Mouse (Mus musculus) bone marrow macrophage, adult 2 months (primary cell): ENCODE measurements around the gene Gk2. TPM values are rescaled to one million over a fixed set of nuclear protein-coding genes. Genes with fewer than 3 reads are reported as not detected.

ENCODE experiments used
- H3K27ac ChIP-seq: 2 replicates; pipeline ENCODE4 v1.5.1; 2012; ENCODE audit warnings: low read depth, low read length; ENCODE audit not compliant: insufficient read depth
- H3K4me1 ChIP-seq: 2 replicates; pipeline ENCODE4 v1.6.1; 2012; ENCODE audit warnings: low read length; ENCODE audit not compliant: control insufficient read depth, insufficient read depth
- H3K4me3 ChIP-seq: 2 replicates; pipeline ENCODE4 v1.5.1; 2012; ENCODE audit warnings: mild to moderate bottlenecking, low read length, moderate library complexity; ENCODE audit not compliant: insufficient read depth
- CTCF ChIP-seq: IDR thresholded peaks from 2 replicates; pipeline ENCODE4 v1.5.1; 2012; ENCODE audit warnings: low read depth, mild to moderate bottlenecking, low read length, moderate library complexity
- POLR2A ChIP-seq: IDR thresholded peaks from 2 replicates; pipeline ENCODE4 v1.6.1; 2012; ENCODE audit warnings: mild to moderate bottlenecking, low read depth, low read length, borderline replicate concordance
- polyA plus RNA-seq: library from polyadenylated mRNA; stranded (reverse); fragments of >200 nt; gene quantifications from 2 replicates; pipeline ENCODE4 v1.2.4, GENCODE M21; 2012; ENCODE audit not compliant: missing spikeins, insufficient read depth, insufficient read length

The Gk2 gene
- polyA plus RNA-seq, result not detected in 2 replicates

DNA sequence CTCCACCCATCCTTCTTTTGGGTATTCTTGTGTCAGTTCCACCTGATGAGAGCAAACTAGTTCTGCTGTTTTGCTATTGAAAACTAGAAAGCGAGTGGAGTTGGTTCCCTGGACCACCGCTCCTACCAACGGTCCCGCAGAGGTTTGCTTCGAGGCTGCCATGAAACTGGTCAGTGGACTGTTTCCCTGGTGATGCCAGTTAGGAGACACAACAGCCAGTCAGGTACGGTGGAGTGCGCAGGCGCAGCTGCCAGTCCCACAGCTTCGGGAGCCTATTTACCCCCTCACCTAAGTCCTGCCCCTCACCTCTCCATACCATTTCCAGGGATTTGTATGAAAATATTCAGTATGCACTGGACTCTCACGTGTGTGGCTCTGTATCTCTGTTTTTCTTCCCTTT is at the start of gene Gk2:
Gk2 (minus strand) TSS at position 206 of the 400 bp plus-strand sequence.
- no peaks in the 10 kb centered on the region for H3K4me1 ChIP-seq
- no peak within 1 kb of the TSS for H3K27ac ChIP-seq
- no peak within 1 kb of the TSS for H3K4me3 ChIP-seq
- TF ChIP-seq CTCF, result no peak
- no peak for TF ChIP-seq POLR2A

- H3K4me1 ChIP-seq, result no peaks in the 10 kb centered on the region
- no peak overlapping the region for H3K27ac ChIP-seq
- no peak for TF ChIP-seq POLR2A
- no peak for TF ChIP-seq CTCF
- no peak overlapping the region for H3K4me3 ChIP-seq
Observed at GRCm38 (mm10) chr5:97498041-97498440, 41.2 kb upstream of the Gk2 start.

DNA sequence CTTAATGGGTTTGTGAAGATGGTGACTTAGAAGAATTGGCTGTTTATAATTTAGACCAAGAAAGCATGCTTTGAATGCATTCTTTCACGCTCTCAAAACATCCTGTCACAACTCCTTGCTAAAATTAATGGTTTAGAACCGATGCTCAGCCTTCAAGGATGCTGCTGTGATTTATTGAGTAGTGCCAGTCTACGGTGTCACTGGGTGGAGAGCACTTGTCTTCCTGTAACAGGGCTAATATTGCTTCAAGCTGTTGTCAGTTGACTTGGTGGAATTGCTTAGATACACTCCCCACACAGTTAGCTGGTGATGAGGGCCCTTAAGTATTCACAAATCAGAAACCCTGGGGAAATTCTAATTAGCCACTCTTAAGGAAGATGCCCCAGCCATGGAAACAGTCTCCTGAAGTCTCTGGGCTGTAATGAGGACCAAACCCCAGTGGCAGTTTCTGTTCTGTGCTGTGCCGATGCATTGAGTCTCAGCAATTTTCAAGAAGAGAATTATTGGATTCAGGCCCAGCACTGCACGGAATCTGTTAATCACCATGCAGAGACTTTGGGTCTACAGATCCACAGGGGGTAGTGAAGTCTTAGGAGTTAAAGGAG is 38.8 kb upstream of the Gk2 start:
- Histone ChIP-seq H3K4me1 (no peaks in the 10 kb centered on the region), H3K4me3 (no peak overlapping the region), H3K27ac (no peak overlapping the region)
- TF ChIP-seq POLR2A, result no peak
- TF ChIP-seq CTCF, result no peak

- no peak overlapping the region for H3K4me3 ChIP-seq
- TF ChIP-seq POLR2A (no peak), CTCF (no peak)
- no peak overlapping the region for H3K27ac ChIP-seq
- no peaks in the 10 kb centered on the region for H3K4me1 ChIP-seq
Observed at GRCm38 (mm10) chr5:97493421-97493820, 36.6 kb upstream of the Gk2 start.

DNA sequence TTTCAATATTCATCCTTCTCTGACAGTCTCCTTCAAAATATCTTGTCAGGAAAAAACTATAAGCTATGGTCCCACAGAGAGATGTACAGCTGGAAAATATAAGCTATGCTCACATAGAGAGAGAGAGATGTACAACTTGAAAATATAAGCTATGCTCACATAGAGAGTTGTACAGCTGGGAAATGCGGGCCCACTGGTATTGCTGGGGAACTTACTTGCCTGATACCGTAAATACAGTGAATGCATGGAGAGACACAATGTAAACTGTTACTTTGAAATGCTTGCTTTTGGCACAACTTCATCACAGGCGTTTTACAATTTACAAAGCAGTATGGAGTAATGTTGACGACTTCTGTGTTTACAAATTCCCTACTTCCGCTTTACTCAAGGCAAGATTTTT is 29.3 kb upstream of the Gk2 start:
- H3K27ac ChIP-seq, result no peak overlapping the region
- no peak for TF ChIP-seq CTCF
- no peak for TF ChIP-seq POLR2A
- H3K4me1 ChIP-seq, result no peaks in the 10 kb centered on the region
- H3K4me3 ChIP-seq, result no peak overlapping the region

DNA sequence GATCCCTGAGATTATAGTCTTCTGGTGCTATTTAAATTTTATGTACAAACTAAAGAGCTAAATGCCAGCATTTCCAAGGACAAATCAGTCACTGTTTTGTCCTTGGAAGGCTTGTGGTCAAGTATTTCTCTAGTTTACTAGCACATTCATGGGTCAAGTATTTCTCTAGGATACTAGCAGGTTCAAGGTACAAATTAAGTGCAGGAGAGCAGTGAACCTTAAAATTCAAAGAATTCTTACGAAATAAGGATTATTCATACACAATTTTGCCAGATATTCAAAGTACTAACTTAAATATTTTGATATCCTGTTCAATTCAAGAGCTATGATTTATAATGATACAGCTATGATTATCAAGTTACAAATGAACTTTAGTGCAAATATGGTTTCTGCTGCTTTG is 23.2 kb upstream of the Gk2 start:
- no peak overlapping the region for H3K4me3 ChIP-seq
- TF ChIP-seq CTCF (no peak), POLR2A (no peak)
- no peak overlapping the region for H3K27ac ChIP-seq
- H3K4me1 ChIP-seq, result no peaks in the 10 kb centered on the region

DNA sequence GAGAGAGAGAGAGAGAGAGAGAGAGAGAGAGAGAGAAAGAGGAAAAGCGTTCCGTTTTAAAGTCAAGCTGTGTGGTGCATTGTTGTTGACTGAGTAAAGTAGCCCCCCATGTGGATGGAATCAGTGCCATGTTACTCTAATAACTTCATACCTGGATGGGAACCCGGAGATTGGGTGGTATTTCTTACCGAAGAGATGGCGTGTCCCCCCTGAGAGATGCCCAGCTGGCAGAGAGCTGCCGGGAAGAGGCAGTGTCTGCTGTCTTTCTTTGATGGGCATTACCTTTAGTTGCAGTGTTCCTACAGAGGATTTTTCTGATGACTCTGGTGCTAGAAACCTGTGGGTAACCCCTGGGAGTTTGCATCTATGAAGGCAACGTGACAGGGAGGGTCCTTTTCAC is 10.4 kb upstream of the Gk2 start:
- TF ChIP-seq POLR2A (no peak), CTCF (no peak)
- Histone ChIP-seq H3K4me3 (no peak overlapping the region), H3K4me1 (no peaks in the 10 kb centered on the region), H3K27ac (no peak overlapping the region)

GRCm38 (mm10) chr5:97466430-97467158 is 9.8 kb upstream of the Gk2 start:
- TF ChIP-seq CTCF (no peak), POLR2A (no peak)
- H3K4me1 ChIP-seq, result no peaks in the 10 kb centered on the region
- H3K4me3 ChIP-seq, result no peak overlapping the region
- H3K27ac ChIP-seq, result no peak overlapping the region

- H3K27ac ChIP-seq, result no peak overlapping the region
- no peak overlapping the region for H3K4me3 ChIP-seq
- H3K4me1 ChIP-seq, result no peaks in the 10 kb centered on the region
- TF ChIP-seq CTCF (no peak), POLR2A (no peak)
Observed at GRCm38 (mm10) chr5:97465956-97466355, 9.1 kb upstream of the Gk2 start.

GRCm38 (mm10) chr5:97462856-97463255 is 6.0 kb upstream of the Gk2 start:
- no peak overlapping the region for H3K27ac ChIP-seq
- H3K4me3 ChIP-seq, result no peak overlapping the region
- TF ChIP-seq POLR2A (no peak), CTCF (no peak)
- H3K4me1 ChIP-seq, result no peaks in the 10 kb centered on the region
